Mouse (Mus musculus) embryo, embryonic 11 days (tissue): ENCODE results near the gene Cryba1.

ENCODE experiments used
- DNase-seq: peaks from one replicate; pipeline ENCODE4 v3.0.0-alpha.2; 2015

Cryba1 gene

GRCm38 (mm10) chr11:77713736-77714135 is 11.3 kb downstream of the Cryba1 start:
- no peak for DNase-seq

- DNase-seq: no peak
Measured at GRCm38 (mm10) chr11:77709039-77709438, 16.0 kb downstream of the Cryba1 start.

GRCm38 (mm10) chr11:77705920-77706319 is 19.2 kb downstream of the Cryba1 start:
- no peak for DNase-seq

GRCm38 (mm10) chr11:77697232-77697631 is 27.9 kb downstream of the Cryba1 start:
- DNase-seq: no peak

- no peak for DNase-seq
Measured at GRCm38 (mm10) chr11:77693026-77693425, 32.1 kb downstream of the Cryba1 start.

- peak; percentile 59 for DNase-seq
Measured at GRCm38 (mm10) chr11:77687541-77688131, 37.4 kb downstream of the Cryba1 start.

GRCm38 (mm10) chr11:77686841-77687540 is 38.1 kb downstream of the Cryba1 start:
- DNase-seq: peak; percentile 84

- DNase-seq: peak; percentile 61
Measured at GRCm38 (mm10) chr11:77686346-77686840, 38.7 kb downstream of the Cryba1 start.

- peak; percentile 99 for DNase-seq
Measured at GRCm38 (mm10) chr11:77685383-77686265, 39.5 kb downstream of the Cryba1 start, which contains the start of gene Nufip2. TSS of gene Nufip2 (plus strand) at chr11:77686155.

GRCm38 (mm10) chr11:77684896-77685295 is 40.2 kb downstream of the Cryba1 start:
- DNase-seq: no peak

- DNase-seq: no peak
Measured at GRCm38 (mm10) chr11:77680018-77680417, 45.1 kb downstream of the Cryba1 start.

- peak; percentile 8 for DNase-seq
Measured at GRCm38 (mm10) chr11:77673428-77673991, 51.6 kb downstream of the Cryba1 start.

GRCm38 (mm10) chr11:77672746-77673145 is 52.3 kb downstream of the Cryba1 start:
- no peak for DNase-seq
